Mouse (Mus musculus) urinary bladder, postnatal 4 days (tissue): ENCODE data around the gene Smim20.

Source experiments
- DNase-seq, 2 experiments: peaks; one replicate each; pipeline ENCODE4 v3.0.0; 2021 to 2022; ENCODE audit warnings: low spot score in 2 of 2

The Smim20 gene

DNA sequence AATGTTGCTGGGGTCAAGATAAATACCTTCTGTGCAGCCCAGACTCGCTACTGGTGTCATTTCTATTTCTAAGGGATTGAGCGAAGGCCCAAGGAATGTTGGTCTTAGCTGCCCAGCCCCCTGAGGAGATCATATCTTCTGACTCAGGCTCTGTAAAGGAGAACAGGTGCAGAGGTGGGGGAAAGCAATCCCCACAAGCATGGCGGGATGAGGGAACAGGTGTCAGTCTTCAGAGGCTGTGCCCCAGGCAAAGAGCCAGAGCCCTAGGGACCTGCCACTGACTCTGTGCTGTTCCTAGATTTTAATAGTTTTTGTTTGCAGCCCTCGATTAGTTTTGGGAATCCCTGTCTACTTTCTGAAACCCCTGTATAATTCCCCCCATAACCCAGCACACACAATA is 702 bp upstream of the Smim20 start:
- no peak for DNase-seq

- DNase-seq = no peak
These were observed 1.3 kb downstream of the Smim20 start for GRCm38 (mm10) chr5:53268095-53268692.

GRCm38 (mm10) chr5:53269799-53270198 is 2.9 kb downstream of the Smim20 start:
- no peak for DNase-seq

DNA sequence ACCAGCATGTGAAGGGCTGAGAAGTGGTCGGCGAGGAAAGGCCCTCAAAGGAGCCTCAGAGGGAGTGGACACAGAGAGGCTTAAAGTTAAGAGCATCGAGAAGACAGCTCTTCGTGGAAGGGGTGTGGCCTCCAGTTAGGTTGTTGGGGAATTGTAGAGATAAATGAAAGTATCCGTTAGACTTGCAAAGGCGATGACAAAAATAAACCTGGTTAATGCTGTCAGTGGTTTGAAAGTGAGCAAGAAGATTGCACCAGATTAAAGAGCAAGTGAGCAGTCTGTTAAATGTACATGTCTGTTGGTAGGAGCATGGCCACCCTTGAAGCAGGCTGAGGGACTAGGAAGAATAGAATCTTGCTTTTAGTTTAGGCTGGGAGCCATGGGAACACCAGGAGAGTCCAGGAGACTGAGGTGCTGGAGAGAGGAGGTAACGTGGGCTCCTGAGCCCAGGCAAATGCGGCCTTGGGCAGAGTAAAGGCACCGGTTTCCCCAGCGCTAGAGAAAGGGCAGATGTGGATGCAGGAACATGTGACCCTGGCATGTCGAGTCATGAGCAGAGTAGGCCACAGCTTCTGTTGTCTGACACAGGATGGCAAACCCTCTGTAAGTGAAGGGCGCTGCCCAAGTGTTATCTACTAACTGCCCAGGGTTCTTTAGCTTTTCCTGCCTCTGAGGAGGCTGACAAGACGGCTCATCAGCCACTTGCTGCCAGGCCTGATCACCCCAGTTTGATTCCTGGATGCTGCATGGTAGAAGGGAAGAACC is 4.2 kb downstream of the Smim20 start:
- no peak for DNase-seq

- no peak for DNase-seq
These were observed 5.7 kb downstream of the Smim20 start for GRCm38 (mm10) chr5:53272626-53273025.

DNA sequence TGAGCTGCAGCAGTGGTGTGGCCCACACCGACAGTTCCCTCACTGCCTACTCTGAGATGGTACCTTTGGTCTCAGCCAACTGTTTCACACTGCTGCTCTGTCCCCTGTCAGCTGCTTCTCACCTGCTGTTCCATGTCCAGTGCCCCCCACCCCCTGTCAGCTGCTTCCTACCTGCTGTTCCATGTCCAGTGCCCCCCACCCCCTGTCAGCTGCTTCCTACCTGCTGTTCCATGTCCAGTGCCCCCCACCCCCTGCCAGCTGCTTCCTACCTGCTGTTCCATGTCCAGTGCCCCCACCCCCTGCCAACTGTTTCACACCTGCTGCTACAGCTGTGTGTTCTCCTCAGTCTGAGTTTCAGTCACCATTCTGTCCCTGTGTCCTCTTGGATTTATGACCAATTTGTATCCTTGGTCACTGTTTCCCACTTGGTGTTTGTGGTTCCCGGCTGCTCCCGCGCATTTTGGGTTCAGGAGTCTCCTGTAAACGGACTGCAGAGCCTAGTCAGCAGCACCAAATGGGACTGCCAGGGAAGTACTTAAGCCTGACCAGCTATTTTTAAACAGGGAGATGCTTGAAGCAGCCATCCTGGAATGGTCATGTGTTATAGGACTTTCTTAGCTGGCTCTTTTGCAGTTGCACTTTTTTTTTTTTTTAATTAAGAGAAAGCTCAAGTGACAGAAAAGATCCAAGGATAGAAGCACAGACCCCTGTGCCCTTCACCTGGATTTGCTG is 7.0 kb downstream of the Smim20 start:
- no peak for DNase-seq

- DNase-seq = no peak
These were observed 8.0 kb downstream of the Smim20 start for GRCm38 (mm10) chr5:53274811-53275355.

DNA sequence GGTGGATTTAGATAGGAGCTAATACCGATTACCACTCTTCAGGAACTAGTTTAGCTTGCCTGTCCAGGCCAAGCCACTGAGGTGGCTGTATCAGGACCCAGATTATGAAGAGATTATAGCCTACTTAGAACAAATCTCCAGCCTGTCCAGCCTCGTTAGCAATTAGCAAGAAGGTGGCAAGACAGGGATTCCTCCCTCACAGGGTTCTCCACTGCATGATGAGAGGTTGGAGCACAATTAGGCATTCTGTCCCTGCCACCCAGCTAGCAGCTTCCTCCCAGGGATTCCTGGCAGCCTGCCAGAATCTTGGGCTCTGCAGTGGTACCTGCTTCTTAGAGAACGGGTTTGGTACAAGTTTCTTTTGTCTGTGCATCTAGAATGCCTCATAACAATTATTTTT is 8.5 kb downstream of the Smim20 start:
- no peak for DNase-seq

DNA sequence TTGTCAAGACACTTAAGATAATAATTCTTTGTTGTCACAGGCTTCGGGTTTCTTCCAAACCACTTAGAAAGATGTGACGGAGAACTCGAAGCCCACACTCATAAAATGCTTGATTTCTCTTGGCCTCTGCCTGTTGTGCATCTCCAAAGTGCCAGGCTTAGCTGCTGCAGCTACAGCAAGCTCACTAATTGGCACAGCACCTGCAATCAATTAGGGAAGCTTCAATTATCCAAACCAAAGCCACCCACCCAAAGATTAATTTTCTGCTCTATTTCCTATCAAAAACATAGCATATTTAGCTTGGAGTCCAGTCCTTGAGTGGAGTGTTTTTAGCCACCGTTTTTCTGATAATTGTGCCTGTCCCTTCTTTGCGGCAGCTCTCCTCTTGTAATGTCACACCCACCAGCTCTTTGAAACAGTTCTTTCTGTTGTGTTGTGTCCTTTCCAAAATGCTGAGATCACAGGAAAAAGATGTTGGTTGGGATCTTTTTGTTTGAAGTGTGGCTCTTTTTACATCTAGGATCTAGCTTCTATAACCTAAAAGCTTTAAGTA is 9.7 kb downstream of the Smim20 start:
- DNase-seq = no peak

DNA sequence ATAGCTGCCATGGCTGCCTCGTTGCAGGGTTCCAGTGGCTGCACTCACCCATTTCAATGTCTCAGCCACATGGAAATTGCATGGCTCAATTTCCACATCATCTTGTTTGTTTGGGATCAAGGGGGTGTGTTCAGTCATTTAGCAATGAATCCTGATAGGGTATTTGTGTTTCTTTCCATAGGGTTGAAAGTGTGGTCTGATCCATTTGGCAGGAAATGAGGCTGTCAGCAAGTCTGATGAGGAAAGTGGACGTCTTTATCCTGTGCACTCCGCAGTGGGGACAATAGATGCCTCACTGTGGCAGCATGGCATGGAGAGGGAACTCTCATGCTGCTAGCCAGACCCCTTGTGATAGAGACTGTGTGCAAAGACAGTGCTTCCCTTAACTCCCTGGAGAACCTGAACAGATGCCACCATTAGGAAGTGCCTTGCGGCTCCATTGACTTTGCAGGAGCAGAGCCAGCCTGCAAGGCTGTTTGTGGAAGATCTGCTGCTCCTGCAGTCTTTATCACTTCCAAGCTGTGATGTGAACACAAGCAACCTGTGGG is 10.9 kb downstream of the Smim20 start:
- no peak for DNase-seq

DNA sequence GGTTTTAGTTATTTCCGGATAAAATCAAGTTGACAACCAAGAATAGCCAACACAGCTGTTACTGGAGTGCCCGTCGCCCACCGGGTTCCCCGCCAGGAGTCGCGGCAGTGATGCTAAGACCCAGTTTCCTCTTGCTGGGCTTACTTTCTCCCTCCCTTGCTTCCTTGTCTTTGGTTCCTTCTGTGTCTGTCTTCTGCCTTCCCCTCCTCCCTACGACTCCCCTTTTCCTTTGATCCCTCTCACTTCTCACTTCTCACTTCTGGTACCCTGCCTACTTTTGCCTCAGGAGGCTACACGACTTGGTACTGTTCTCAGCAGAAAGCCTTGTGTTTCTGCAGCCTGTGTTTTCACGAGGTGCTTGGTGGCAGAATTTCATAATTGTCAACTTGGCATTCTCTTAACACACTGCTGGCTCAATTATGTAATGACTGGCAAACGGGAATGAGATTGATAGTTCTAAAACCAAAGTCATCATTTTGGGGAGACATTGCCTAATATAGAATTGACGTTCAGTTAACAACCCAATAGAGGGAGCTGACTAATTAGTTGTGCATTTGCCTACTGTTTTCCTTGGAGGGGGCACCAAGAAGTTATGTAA is 12.4 kb downstream of the Smim20 start:
- no peak for DNase-seq

- DNase-seq = no peak
These were observed 15.6 kb downstream of the Smim20 start for GRCm38 (mm10) chr5:53282487-53282886.

DNA sequence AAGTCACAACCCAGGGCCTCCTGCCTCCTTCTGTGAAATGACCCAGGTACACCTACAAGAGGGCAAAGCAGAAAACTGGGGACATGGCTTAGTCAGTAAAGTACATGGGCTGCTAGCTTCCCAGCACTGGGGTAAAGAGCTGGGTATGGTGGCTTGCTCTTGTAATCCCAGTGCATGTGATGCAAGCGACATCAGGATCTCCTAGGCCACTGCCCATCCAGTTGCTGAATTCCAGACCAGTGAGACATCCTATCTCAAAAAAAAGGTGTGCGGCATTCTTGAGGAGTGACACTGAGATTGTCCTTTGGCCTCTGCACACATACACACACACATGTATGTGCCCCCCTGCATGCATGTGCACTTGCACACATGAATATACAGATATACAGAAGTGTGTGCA is 19.5 kb downstream of the Smim20 start:
- DNase-seq = no peak

- no peak for DNase-seq
These were observed 22.6 kb downstream of the Smim20 start for GRCm38 (mm10) chr5:53289438-53289837.

GRCm38 (mm10) chr5:53294627-53295026 is 27.7 kb downstream of the Smim20 start:
- DNase-seq = no peak

DNA sequence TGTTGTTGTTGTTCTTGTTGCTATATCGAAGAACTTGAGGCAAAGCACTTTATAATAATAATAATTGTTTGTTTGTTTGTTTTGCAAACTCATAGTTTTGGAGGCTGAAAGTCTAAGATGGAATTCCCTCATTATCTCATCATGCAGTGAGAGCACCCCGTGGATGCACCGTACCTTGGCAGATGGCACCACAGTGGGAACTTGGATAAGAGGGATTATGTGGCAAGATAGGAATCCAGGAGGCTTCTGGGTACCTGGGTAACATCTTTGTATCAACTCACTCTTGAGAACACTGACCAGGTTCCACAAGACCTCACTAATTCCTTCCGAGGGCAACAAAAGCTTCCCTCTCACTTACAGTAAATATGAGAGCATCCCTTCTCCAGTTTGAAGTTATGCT is 30.1 kb downstream of the Smim20 start:
- DNase-seq = no peak

DNA sequence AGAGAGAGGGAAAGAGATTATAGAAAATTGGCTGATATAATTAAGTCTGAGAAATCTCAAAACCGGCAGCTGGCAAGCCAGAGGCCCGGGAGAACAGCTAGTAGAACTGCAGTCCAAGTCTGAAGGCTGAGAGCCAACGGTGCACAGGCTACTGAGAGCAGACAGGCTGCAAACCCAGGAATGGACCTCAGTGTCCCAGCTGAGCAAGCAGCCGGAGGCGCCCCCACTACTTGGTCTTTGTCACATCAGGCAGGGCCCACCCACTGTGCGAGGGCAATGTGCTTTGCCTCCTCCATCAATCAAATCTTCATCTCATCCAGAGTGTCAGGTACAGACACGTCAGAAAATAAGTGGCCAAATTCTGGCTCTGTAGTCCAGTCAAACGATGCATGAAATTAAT is 34.6 kb downstream of the Smim20 start:
- no peak for DNase-seq

- no peak for DNase-seq
These were observed 36.2 kb downstream of the Smim20 start for GRCm38 (mm10) chr5:53302895-53303670.

- DNase-seq = no peak
These were observed 37.1 kb downstream of the Smim20 start for GRCm38 (mm10) chr5:53303941-53304340.

- DNase-seq = no peak
These were observed 38.1 kb downstream of the Smim20 start for GRCm38 (mm10) chr5:53304936-53305335.

- no peak for DNase-seq
These were observed 40.0 kb downstream of the Smim20 start for GRCm38 (mm10) chr5:53306864-53307263.
